18 mouse cellular contexts compared by ENCODE assay signal in genomic region chr4:151953209-151953608, GRCm38 (mm10).
"Had no signal": no experiment of that assay in that cellular context is flagged by ENCODE, and none has a peak within 500 bp of the region (broad histone marks: within the 10 kb centered on the region; RNA-seq: fewer than 3 reads in every experiment).

No protein-coding gene starts in this region.

- ATAC-seq: inflammation-experienced regulatory T-cells, adult 6 months; midbrain, embryonic 16.5 days had no signal

- DNase-seq: kidney, adult 11 months; kidney, adult 8-10 months; kidney, postnatal 14 days; kidney, postnatal 4 days; layer of hippocampus, adult 9-11 months; lung, adult 2 months; lung, postnatal 14 days; lung, postnatal 4 days; retina, postnatal 1 day; right cerebral cortex, postnatal 25 days; thymus, adult 18-20 months; thymus, postnatal 36 days had no signal

- H3K27me3 ChIP-seq: midbrain, embryonic 12.5 days; neural tube, embryonic 13.5 days had no signal

- H3K9ac ChIP-seq: midbrain, embryonic 12.5 days; neural tube, embryonic 13.5 days had no signal

- H3K4me2 ChIP-seq: midbrain, embryonic 12.5 days; neural tube, embryonic 13.5 days had no signal

- H3K4me1 ChIP-seq: midbrain, embryonic 12.5 days; neural tube, embryonic 13.5 days had no signal

- H3K4me3 ChIP-seq: layer of hippocampus, adult 2 months; midbrain, embryonic 12.5 days; myocyte; neural tube, embryonic 13.5 days had no signal

- H3K27ac ChIP-seq: layer of hippocampus, adult 2 months; midbrain, embryonic 12.5 days; neural tube, embryonic 13.5 days had no signal

- H3K9me3 ChIP-seq: midbrain, embryonic 12.5 days; neural tube, embryonic 13.5 days had no signal
